Mouse (Mus musculus) adrenal gland, adult (tissue): ENCODE results near the gene Tmcc3.

Experiments used
- DNase-seq, 2 experiments: peaks; one replicate each; pipeline ENCODE4 v3.0.0; 2022 to 2023; ENCODE audit warnings: low spot score in 1 of 2; ENCODE audit not compliant: inconsistent age in 2 of 2

Tmcc3 gene

DNA sequence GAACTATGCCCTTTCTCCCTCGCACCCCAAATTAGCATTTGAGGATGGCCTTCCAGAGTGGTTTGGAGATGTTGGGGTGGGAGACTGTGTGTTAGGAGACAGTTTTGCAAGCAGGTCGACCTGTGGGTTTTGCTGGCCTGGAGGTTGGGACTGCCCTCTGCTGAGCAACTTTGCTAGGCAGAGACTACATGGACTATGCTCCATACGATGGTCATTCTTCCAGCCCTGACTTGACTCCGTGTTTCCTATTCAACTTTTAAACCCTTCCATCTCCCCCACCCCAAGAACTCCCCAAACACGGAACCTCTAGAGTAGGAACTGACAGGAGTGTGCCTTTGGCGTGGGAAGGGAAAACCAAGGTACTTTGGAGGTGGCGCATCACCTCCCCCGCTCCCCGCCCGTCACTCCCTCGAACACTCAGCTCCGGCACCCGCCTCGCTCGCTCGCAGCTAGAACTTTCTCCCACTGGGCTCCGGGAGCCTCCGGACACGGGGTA is at the start of gene Tmcc3:
Gene Tmcc3, plus strand, starts transcription at position 439 of the 496 bp plus-strand sequence.
- peak in 1 of 2 experiments; percentile 53 for DNase-seq

GRCm38 (mm10) chr10:94262646-94263045 is 49.1 kb upstream of the Tmcc3 start:
- no peak for DNase-seq

DNA sequence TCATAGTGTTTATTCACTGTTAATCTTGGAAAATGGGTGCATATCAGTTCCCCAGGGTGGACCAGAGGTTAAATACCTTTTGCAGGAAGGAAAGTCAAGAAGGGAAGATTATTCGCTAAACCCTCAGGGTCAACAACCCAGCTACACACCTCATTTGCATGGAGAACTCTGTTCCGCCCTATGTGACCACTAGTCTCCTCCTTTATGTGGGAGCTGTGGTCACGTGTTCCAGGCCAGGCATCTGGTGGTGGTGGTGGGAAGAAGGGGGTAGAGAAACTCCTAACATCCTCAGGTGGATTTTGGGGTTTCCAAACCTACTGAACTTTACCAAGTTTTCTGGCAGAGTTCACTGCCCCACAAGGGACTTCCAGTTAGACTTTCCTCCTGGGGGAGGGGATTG is 48.5 kb upstream of the Tmcc3 start:
- no peak for DNase-seq

- DNase-seq: no peak
These were observed 45.9 kb upstream of the Tmcc3 start for GRCm38 (mm10) chr10:94265656-94266542.

DNA sequence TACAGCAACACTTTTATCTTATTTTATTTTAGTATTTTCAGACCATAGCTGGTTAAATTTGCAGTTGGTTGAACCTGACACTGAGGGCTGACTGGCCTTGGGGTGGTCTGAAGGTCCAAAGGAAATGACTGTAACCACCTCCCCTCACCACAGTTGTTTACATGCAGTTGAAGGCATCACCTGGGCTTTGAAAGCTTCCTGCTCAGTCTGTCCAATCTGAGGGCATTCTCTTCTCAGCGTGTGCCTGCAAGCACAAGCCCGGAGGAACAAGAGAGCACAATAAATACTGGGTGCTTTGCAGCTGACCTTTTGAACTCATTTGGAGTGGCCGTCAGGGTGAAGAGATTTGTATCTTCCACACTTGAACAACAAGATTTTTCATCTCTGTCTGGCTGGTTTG is 36.4 kb upstream of the Tmcc3 start:
- DNase-seq: no peak

GRCm38 (mm10) chr10:94276511-94276910 is 35.2 kb upstream of the Tmcc3 start:
- DNase-seq: no peak

GRCm38 (mm10) chr10:94282179-94282578 is 29.6 kb upstream of the Tmcc3 start:
- DNase-seq: no peak

GRCm38 (mm10) chr10:94282797-94283196 is 29.0 kb upstream of the Tmcc3 start:
- DNase-seq: no peak

GRCm38 (mm10) chr10:94294437-94294836 is 17.3 kb upstream of the Tmcc3 start:
- no peak for DNase-seq

- peak; percentile 31 to 56 for DNase-seq
These were observed 16.6 kb upstream of the Tmcc3 start for GRCm38 (mm10) chr10:94294933-94295750.

DNA sequence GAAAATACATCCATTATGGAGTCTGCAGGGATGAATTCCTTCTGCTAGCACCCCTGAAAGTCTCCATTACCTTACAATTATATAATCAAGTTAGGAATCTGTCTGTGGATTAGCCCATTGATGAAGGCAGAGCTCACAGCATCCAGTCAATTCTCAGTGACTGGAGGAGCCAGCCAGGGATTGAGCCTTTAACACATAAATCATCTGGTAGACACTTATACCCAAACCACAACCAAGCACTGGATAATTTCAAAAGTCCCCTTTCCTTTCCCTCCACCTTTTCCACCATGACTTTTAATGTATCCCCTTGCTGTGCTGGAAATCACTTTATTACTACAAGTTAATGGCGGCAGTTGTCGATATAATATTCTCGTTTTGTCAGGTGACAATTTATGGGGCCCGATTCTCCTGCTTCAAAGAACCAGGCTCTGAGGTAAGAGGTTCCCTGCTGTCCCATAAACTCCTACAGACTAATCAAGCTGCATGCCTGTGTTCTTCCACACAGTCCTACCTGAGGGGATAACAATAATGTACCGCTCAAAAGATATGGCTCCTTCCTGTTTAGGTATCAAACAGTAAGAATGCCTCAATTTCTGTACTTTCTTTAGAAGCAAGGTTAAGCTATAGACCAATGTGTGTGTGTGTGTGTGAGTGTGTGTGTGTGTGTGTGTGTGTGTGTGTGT is 15.7 kb upstream of the Tmcc3 start:
- DNase-seq: no peak

GRCm38 (mm10) chr10:94298471-94298870 is 13.3 kb upstream of the Tmcc3 start, which contains the start of gene Gm4792:
TSS of gene Gm4792 (minus strand) at chr10:94298703.
- no peak for DNase-seq

DNA sequence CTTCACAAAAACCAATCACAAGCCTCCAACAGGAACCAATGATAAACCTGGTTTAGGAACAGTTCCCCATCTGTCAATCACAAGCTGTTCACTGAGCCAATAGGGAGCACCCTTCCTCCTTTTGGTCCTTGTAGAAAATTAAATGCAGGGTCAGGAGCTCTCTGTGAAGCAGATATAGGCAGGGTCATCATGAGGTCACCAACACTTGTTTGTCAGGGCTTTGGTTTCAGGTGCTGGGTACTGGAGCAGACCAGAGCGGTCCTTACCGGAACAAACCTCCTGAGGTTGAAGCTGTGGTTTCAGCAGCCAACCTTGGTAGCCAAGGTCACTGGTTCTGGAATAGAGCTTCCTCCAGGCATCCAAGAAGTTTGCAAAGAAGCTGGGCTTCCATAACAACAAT is 12.4 kb upstream of the Tmcc3 start:
- DNase-seq: no peak

GRCm38 (mm10) chr10:94304064-94304657 is 7.6 kb upstream of the Tmcc3 start:
- no peak for DNase-seq

DNA sequence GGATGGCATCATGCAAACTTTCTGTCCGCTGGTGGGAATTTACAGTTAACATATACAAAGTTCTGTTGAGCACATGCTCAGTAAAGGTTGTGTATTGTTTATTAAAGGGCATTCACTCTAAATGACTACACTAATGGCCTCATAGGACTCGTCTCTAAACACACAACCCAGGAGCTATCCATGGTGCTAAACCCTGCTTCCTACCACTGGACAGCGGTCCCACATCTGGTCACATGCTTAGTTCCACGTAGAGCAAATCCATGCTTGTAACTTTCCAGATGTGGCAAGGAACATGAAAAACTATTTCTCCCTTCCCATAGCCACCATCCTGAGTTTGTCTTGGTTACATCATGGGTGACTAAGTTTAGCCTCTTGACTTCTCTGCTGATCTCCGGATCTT is 6.2 kb upstream of the Tmcc3 start:
- no peak for DNase-seq

DNA sequence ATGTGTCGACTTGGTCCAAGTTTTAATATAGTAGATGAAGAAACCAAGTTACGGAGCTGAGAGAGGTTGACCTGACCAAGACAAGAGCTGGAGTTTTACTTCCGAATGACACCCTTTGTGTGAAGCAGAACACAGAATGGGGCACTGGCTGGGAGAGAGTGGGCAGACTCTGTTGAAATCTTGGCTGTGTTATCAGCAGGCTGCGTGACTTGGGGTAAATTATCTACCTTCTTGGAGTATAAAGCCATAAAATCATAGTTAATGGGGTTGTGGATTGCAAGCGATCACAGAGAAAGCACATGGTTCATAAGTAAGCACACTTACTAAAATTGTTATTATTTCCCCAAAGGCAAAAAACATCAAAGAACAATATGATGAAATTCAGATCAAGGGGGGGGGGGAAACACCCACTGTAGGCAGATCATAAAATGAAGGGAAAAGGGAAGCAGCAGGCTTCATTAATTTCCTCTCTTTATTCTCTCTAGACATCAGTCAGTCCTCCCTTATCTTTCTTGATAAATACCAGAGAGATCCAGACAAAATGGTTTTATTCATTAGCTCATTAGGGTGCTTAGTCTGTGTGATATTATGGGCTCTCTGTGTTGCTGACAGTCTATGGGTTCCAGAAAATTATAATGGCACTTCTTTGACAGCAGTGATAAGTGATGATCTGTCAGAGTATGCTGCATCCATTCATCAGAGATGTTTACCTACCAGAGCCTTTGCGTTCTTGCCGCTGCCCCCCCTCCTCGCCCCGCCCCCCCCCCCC is 1.1 kb upstream of the Tmcc3 start:
- no peak for DNase-seq

DNA sequence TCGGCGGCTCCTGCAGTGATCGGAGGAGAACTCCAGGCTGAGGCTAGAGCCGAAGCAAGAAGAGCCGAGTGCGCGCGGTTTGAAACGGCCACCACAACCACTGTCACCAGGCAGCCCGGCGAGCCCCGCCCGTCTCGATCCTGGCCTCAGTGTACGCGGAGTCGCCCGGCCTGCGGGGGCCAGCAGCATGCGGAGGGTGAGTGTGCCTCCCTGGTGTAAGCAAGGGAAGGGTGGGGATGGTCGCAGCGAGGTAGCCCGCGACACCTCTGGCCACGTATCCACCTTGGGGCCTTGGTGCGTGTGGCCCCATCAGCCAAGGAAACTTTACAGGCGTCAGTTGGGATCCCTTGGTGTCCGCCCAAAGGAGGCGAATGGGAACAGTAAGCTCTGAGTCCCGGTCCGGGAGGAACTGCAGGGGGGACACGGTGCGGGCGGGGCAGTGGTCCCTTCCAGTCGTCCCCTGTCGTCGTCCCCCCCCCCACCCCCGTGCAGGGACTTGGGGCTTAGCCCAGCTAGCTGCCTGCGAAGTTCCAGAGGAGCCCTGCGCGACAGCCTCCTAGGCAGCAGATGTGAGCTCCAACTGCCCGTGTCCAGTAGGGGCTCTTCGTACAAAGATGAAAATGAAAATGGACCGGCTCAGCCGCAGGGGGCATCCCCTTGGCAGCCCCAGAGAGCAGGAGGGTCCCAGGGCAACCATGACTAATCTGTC is 412 bp downstream of the Tmcc3 start:
- peak; percentile 21 to 64 for DNase-seq

DNA sequence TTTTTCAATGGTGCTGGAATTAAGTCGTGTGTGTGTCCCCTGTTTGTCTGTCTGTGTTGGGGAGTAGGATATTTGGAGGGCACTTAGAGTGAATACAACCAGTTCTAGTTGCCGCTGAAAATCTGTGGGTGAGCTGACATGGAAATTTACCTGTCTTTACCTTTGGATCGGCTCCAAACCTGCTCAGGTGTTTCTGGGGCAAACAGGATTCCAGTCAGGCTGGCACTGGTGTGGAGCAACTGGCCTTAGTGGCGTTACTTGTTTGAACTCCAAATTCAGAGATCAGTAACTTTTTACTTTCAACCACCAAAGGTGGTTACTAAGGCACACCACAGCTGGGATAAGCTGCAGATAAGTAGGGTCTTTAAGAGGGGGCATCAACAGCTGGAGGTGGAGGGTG is 1.4 kb downstream of the Tmcc3 start:
- no peak for DNase-seq

GRCm38 (mm10) chr10:94318574-94318973 is 6.8 kb downstream of the Tmcc3 start:
- no peak for DNase-seq
